Mouse (Mus musculus) CH12F3 (cell line): Measurements from ENCODE around the gene Fiz1.

Experiments
- in situ Hi-C: fragments of 300-500 bp; cut with MboI; formaldehyde crosslinking; loops from 2 replicates; pipeline ENCODE4 v1.14.3; 2020; ENCODE audit warnings: low sequenced_read_pairs

Gene Fiz1

GRCm38 (mm10) chr7:5014251-5015117 lies at the start of gene Fiz1, which contains the start of gene Zfp524:
Gene Fiz1 (minus strand): TSS chr7:5014697.
Gene Zfp524 (plus strand): TSS chr7:5014415.
- in situ Hi-C loops = no loop called here

DNA sequence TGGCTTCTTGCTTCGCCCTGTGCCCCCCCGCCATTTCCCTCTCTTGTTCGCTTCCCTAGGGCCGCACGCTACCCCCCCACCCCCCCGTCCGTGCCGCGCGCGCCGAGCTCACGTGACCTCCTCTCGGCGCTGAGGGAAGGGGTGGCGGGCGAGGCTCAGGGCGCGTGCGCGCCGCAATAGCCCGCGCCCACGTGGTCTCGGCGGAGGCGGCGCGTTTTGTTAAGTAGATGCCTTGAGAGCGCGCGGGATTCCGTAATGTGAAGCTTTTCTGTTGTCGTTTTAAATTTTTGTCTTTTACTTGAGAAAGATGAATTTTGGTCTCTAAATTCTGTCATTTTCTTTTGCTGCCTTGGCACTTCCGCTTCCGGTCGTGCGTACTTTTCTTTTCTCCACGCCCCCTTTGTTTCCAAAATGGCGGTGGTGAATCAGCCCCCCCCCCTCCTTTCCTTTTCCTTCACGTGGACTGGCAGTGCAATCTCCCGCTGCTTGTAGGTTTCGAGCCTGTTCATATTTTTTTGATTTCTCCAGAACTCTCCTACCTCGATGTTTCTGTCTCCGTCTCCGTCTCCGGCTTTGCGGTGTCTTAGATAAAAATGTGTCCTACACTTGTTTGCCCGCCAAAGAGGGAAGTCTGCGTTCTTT lies 48.0 kb upstream of the Fiz1 start:
- in situ Hi-C loops = no loop called here

DNA sequence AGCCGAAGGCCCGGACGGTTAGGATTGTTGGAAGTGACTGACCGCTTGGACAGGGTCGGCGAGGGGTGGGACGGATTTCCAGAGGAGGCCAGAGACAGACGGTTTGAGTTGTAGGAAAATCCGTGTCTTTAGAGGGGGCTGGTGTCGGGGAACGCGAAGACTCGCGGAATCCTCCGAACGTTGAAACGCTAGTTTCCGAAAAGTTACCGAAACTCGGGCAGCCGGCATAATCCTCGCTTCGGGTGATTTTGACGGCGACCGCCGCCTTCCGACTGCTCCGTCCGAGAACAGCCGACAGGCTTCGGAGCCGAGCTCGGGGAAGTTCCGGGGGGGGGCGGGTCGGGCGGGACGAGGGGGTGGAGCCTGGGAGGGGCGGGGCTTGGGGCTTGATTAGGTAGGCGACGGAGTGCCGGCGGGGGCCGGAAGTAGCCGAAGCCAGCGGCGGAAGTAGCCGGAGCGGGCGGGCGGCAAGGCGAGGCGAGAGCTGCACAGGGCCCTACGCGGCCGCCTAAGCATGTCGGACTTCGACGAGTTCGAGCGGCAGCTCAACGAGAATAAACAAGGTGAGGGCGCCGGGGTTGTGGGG lies 47.4 kb upstream of the Fiz1 start, which contains the start of gene U2af2:
Gene U2af2 (plus strand): TSS at position 370 of the 586 bp plus-strand sequence.
- in situ Hi-C loops = no loop called here

DNA sequence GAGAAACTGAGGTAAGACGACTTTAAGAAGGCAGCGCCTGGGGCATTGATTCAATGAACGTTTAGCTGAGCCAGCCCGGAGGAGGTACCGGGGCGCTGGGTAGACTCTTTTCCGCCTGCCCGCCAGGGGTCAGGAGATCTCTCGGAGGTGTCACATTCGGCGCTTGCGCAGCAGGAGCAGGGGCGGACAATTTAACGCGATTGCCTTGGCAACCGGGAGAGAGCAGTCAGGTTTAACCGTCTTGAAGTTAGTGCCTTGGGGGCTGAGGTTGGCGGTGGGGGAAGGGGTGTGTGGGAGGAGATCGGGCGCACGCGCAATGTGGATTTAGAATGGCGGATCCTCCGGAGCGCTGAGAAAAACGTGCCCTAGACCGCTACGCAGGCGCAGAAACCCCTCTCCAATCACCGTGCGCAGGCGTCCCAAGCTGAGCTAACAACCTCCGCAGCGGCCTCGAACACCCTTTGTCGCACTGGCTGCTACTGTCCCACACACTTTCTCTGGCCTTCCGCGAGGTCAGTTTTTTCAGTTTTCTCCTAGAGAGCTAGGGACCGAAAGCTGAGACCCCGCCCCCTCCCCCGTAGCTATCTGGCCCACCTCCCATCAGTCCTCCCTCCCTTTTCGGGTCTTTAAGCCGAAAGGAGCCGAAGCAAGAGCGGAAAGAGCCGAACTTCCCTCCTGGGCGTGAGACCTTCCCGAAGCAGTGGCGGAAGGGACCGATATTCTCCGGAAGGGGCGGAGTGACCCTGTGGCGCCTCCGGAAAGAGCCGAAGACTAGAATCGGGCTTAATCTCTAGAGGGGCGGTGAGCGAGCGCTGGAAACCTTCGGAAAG lies 46.7 kb upstream of the Fiz1 start:
- in situ Hi-C loops = no loop called here

DNA sequence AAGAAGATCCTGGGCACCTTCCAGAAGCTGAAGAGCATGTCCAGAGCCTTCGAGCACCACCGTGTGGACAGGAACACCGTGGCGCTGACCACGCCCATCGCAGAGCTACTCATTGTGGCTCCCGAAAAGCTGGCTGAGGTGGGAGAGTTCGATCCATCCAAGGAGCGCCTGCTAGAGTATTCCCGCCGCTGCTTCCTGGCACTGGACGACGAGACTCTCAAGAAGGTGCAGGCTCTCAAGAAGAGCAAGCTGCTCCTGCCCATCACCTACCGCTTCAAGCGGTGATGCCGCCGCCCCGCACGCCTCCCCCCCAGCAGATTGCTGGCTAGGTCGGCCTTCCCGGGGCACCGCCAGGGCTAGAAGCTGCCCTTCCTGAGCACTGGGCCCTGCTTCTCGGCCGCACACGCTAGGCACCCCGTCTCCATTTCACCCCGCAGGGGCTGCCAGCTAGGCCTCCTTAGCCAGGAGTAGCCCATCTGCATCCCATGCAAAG lies 45.8 kb upstream of the Fiz1 start:
- in situ Hi-C loops = no loop called here

- in situ Hi-C loops = no loop called here
Measured at GRCm38 (mm10) chr7:5059421-5059820, 44.9 kb upstream of the Fiz1 start.

DNA sequence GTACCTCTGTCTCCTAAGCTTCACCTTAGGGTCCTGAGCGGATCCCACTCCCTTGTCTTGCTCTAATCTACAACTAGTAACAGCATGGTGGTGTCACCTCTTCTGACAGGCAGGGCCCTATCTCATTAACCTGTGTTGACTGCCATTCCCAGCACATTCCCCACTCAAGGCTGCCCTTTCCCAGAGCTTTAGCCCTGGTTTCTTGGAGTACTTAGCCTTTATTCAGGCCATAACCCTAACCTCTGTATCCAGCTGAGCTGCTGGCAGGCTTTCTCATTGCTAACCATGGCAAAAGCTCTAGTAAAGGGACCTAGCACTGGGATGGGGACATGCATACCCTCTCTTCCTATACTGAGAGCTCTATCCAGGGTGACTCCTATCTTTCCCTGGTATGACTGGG lies 44.1 kb upstream of the Fiz1 start:
- in situ Hi-C loops = no loop called here

- in situ Hi-C loops = no loop called here
Measured at GRCm38 (mm10) chr7:5057804-5058203, 43.3 kb upstream of the Fiz1 start.

- in situ Hi-C loops = no loop called here
Measured at GRCm38 (mm10) chr7:5057381-5057780, 42.9 kb upstream of the Fiz1 start.

DNA sequence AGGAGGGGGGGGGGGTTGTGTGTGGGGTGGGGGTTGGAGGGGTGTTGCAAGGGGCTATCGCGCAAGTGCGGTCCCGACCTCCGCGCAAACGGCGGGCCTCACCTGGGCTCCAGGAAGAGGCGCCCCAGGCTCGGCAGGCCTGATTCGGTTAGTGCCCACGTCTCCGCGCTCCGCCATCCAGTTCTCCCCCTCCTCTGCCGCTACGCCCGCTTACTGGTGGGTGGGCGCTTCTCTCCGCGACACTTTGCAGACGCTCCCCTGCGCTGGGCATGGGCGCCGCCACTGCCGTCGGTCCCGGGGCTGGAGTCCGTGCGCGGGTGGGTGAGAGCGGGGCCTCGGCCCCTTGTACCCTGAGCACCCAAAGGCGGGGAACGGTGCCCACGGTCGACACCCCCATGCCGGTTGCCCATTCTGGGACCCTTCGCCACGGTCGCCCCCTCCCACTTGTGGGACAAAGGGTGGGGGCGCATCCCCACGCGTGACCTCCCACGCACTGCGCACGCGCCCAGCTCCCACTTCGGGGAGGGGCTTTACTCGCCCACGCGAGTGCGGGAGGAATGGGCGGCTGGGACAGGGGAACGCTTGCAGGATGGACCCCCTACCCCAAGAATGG lies 42.3 kb upstream of the Fiz1 start:
- in situ Hi-C loops = no loop called here

DNA sequence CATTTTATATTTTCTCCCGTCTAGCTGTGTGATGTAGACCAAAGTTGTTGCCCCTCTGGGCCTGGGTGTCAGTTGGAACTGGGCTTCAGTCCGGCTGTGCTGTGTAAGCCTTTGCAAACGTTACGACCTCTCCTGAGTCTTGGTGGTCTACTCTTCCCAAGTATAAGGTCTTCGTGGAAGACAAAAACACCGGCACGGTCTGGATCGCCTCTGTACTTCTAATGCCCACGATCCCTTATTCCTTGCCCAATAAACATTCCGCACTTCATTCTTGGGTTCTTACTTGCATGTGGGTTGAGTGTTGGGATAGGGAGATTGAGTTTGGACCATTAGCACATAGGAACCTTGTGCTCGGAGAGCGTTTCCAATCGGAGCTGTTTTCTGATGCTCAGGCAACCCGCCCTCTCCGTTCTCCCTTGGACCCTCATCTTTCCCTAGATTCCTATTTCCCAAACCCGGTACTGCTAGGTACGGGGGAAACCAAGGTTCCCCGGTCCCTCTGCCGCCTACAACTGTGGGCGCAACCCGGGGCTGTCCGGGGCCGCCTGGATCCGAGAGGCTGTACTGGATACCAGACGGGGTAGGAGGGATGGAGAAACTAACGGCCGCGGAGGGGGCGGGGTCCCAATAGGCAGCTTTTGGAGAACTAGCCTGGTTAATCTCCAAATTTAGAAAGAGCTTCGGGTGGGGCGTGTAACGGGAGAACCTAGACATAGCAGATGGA lies 39.1 kb upstream of the Fiz1 start:
- in situ Hi-C loops = no loop called here

- in situ Hi-C loops = no loop called here
Measured at GRCm38 (mm10) chr7:5052931-5053343, 38.4 kb upstream of the Fiz1 start.

DNA sequence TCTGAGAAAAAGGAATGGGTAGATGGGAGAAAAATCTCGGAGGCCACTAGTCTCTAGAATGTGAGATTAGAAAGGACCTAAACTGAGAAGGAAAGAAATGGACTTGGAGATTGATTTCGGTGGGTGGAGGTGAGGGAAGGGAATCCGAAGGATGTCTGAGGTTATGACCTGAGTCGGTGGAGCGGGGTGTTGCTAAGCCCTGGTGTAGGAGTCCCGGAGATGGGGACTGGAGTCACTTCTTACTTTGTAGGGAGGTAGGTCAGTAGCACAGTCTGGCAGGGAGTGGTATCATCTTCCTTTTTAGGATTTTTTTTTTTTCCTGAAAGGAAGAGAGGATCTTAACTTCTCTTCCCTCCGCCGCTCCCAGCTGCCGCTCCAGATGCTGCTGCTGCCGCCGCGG lies 37.9 kb upstream of the Fiz1 start:
- in situ Hi-C loops = no loop called here

- in situ Hi-C loops = no loop called here
Measured at GRCm38 (mm10) chr7:5051193-5052192, 37.0 kb upstream of the Fiz1 start, which contains the start of gene Zfp580. Gene Zfp580 (plus strand): TSS chr7:5051538.

DNA sequence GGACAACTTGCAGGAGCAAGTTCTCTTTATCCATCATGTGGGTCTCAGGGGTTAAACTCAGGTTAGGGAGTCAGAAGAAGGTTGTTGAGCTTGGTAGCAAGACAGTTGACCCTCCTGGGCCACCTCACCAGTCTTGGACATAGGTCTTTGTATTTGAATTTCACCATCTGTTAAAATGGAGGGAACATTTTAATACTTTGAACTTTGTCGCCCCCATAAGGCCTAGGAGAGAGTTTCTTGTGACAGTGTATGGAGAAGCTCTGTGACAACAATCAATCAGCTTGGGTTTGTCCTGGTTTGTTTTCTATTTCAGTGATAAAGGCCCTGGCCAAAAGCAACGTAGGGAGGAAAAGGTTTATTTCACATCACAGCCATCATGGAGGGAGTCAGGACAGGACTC lies 32.8 kb upstream of the Fiz1 start:
- in situ Hi-C loops = loop anchor here (5.0 kb wide), 1 partner anchor 105 kb away; no protein-coding TSS in a partner anchor

DNA sequence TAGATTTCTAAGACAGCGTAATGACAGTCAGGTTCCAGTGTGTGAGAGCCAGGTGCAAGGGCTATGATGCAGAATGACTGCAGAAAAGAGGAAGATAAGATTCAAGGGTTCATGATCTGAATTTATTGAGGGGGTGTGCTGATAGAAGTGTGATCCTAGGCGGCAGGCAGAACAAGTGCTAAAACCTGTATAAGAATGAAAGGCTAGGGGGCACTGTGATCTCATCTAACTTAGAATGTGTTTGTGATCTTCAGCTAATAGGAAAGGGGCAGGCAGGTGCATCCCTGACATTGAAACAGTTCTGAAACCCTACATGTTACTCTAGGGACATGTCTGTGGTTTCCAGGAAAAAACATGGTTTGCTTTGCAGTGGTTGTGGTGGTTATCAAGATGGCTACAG lies 31.6 kb upstream of the Fiz1 start:
- in situ Hi-C loops = loop anchor here (5.0 kb wide), 1 partner anchor 104 kb away; no protein-coding TSS in a partner anchor

DNA sequence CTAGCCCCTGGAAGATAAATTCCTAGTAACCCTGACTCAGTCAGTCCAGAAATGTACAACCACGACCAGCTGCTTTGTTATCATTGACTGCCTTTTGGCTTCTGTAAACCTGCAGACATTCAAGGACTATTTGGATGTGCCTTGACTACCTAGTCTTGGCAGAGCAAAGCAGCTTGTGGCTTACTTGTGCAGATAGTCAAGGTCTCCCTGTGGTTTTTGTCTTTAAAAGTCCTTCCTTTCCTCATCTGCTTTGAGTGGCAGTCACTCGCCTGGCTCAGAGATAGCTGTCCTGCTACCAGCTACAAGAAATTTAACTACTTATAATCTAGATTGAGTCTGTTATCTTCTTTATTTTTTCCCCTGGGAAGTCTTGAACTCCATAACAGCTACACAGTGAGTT lies 30.5 kb upstream of the Fiz1 start:
- in situ Hi-C loops = loop anchor here (5.0 kb wide), 1 partner anchor 103 kb away; no protein-coding TSS in a partner anchor

DNA sequence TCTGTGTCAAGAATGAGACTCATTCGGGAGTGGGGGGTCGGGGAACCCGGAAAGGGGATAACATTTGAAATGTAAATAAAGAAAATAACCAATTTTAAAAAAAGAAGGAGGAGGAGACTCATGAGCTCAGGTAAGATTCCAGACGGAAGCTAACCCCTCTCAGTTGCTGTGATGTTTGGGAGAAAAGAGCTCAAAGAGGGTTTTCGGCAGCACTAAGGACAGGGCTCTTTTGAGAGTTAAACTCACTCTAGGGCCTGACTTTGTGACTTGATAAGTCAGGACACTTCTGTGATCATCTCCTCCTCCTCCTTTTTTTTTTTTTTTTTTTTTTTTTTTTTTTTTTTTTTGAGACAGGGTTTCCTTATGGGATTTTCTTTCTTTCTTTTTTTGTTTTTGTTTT lies 24.4 kb upstream of the Fiz1 start:
- in situ Hi-C loops = no loop called here
